Mouse (Mus musculus) forebrain, embryonic 16.5 days (tissue): ENCODE measurements around the gene Slc44a3. TPM values are rescaled to one million over a fixed set of nuclear protein-coding genes. Genes with fewer than 3 reads are reported as not detected.

ENCODE experiments used
- ATAC-seq: fragments of 200-750 bp; cut with Nextera tagmentation; 2 replicates; pipeline ENCODE4 v1.8.0; 2017; ENCODE audit warnings: mild to moderate bottlenecking, moderate library complexity
- H3K27ac ChIP-seq: fragments of 300-500 bp; sonication (generic); 2 replicates; pipeline ENCODE4 v1.5.1; 2014; ENCODE audit warnings: low read length, control low read depth
- H3K27me3 ChIP-seq: fragments of 300-500 bp; sonication (generic); replicated peaks from 2 replicates; pipeline ENCODE4 v1.6.1; 2014; ENCODE audit warnings: low read length; ENCODE audit not compliant: control insufficient read depth, insufficient read depth
- H3K36me3 ChIP-seq: fragments of 300-500 bp; sonication (generic); 2 replicates; pipeline ENCODE4 v1.6.1; 2014; ENCODE audit not compliant: control insufficient read depth, insufficient read depth
- H3K4me1 ChIP-seq: fragments of 300-500 bp; sonication (generic); replicated peaks from 2 replicates; pipeline ENCODE4 v1.6.1; 2014; ENCODE audit warnings: low read length; ENCODE audit not compliant: control insufficient read depth, insufficient read depth
- H3K4me2 ChIP-seq: fragments of 300-500 bp; sonication (generic); 2 replicates; pipeline ENCODE4 v1.6.1; 2014; ENCODE audit warnings: mild to moderate bottlenecking, low read length, control low read depth
- H3K4me3 ChIP-seq: fragments of 300-500 bp; sonication (generic); replicated peaks from 2 replicates; pipeline ENCODE4 v1.5.1; 2014; ENCODE audit warnings: mild to moderate bottlenecking, low read length, control low read depth
- H3K9ac ChIP-seq: fragments of 300-500 bp; sonication (generic); replicated peaks from 2 replicates; pipeline ENCODE4 v1.6.1; 2014; ENCODE audit warnings: low read depth, low read length, control low read depth
- H3K9me3 ChIP-seq: fragments of 300-500 bp; sonication (generic); 2 replicates; pipeline ENCODE4 v1.6.1; 2016; ENCODE audit warnings: low read length; ENCODE audit not compliant: control insufficient read depth
- WGBS: fragments of 180-500 bp; shearing (Covaris S2); extraction: QIAGEN DNeasy Blood & Tissue Kit; methylation state at CpG from one replicate; pipeline ENCODE4 v1.1.7; 2014; 5-methylcytosine and 5-hydroxymethylcytosine counted together
- polyA plus RNA-seq: library from polyadenylated mRNA; unstranded; fragments of >200 nt; fragmentation: Nextera tagmentation; extraction: Ambion mirVana; gene quantifications from 2 replicates; pipeline ENCODE4 v1.2.1, GENCODE M21; 2015

Slc44a3 gene
- polyA plus RNA-seq, 1 experiment from 2014 or later: 0.98 TPM

DNA sequence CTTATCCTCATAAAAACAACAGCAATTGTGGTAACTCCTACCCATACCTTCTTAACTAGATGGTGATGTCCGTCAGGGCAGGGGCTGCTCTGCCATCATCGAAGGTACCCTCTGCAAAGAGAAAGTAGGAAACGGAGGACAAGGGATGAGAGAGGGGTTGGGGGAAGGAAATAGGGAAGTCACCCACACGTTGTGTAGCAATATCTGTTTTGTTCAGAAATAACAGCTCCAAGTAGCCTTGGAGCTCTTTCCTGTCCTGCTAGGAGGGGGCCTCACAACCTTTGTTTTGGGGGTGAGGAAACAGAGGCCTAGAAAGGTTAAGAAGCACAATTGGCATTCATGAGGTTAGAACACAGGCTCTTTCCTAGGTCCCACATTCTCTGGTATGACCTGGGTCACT is 39.3 kb upstream of the Slc44a3 start:
- no peaks in the 10 kb centered on the region for H3K27me3 ChIP-seq
- no peak overlapping the region for H3K9ac ChIP-seq
- no peak overlapping the region for H3K4me3 ChIP-seq
- no peak overlapping the region for H3K4me2 ChIP-seq
- 92% methylated on average over 4 of the region's 4 CpGs for WGBS
- no peaks in the 10 kb centered on the region for H3K36me3 ChIP-seq
- no peaks in the 10 kb centered on the region for H3K4me1 ChIP-seq
- ATAC-seq: no peak
- no peak overlapping the region for H3K27ac ChIP-seq
- H3K9me3 ChIP-seq: no peaks in the 10 kb centered on the region

DNA sequence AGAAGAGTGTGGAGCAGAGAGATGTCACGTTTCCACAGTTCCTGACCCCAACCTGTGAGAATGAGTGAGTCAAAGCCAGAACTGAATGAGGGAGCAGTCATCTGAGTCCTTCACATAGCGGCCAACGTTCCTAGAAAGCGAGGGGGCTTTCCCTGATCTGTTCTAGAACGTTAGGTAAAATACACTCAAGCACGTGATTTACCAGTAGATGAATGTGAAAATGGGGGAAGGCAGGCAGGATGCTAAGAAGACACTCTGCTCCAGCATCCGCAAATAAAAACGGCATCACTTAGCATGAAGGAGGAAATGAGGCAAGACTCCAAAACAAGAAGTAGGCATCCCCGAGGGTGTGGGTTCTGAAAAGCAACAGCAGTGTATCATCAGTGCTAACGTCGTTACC is 38.4 kb upstream of the Slc44a3 start:
- Histone ChIP-seq H3K9me3 (no peaks in the 10 kb centered on the region), H3K36me3 (no peaks in the 10 kb centered on the region), H3K4me3 (no peak overlapping the region), H3K9ac (no peak overlapping the region), H3K27me3 (no peaks in the 10 kb centered on the region), H3K27ac (no peak overlapping the region), H3K4me1 (no peaks in the 10 kb centered on the region), H3K4me2 (no peak overlapping the region)
- 89% methylated on average over 11 of the region's 11 CpGs for whole genome bisulfite sequencing
- ATAC-seq: no peak

DNA sequence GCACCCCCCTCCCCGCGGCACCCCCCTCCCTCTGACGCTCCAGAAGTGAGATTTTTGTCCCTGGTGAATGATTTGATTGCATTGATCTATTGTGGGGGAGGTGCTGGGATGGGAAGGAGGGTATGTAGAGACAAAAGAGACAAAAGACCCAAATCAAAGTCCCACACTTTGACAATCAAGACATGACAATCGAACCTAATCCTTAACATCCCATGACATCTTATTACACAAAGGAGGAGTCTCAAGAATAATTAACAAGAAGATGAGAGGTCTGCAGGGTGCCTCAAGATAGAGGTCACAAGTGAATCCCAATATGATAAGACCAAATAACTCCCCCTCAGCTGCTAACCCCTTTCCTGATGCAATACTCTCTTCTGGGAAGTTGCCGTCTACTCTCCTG is 37.6 kb upstream of the Slc44a3 start:
- no peaks in the 10 kb centered on the region for H3K9me3 ChIP-seq
- no peak overlapping the region for H3K27ac ChIP-seq
- H3K4me2 ChIP-seq: no peak overlapping the region
- H3K4me3 ChIP-seq: no peak overlapping the region
- ATAC-seq: no peak
- H3K36me3 ChIP-seq: no peaks in the 10 kb centered on the region
- no peaks in the 10 kb centered on the region for H3K27me3 ChIP-seq
- H3K4me1 ChIP-seq: no peaks in the 10 kb centered on the region
- H3K9ac ChIP-seq: no peak overlapping the region
- WGBS: 49% methylated on average over 5 of the region's 5 CpGs

DNA sequence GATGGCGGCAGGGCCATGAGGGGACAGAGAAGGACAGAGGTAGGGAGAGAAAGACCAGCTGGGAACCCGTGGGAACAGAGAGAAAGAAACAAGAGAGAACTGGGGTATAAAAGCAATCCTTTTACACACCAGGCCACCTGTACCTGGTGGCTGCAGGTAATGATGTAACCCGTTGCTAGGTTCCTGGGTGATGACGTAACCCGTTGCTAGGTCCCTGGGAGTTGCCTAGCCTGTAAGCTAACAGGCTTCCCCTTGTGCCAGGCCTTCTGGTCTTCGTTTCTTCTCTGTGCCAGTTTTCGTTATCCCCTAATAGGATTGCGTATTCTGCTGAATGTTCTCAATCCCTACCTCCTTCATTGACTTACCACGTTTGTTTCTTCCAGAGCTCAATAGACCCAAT is 36.8 kb upstream of the Slc44a3 start:
- ATAC-seq: no peak
- Histone ChIP-seq H3K4me2 (no peak overlapping the region), H3K27ac (no peak overlapping the region), H3K4me1 (no peaks in the 10 kb centered on the region), H3K4me3 (no peak overlapping the region), H3K36me3 (no peaks in the 10 kb centered on the region), H3K9ac (no peak overlapping the region), H3K27me3 (no peaks in the 10 kb centered on the region), H3K9me3 (no peaks in the 10 kb centered on the region)
- WGBS: 85% methylated on average over 9 of the region's 9 CpGs

DNA sequence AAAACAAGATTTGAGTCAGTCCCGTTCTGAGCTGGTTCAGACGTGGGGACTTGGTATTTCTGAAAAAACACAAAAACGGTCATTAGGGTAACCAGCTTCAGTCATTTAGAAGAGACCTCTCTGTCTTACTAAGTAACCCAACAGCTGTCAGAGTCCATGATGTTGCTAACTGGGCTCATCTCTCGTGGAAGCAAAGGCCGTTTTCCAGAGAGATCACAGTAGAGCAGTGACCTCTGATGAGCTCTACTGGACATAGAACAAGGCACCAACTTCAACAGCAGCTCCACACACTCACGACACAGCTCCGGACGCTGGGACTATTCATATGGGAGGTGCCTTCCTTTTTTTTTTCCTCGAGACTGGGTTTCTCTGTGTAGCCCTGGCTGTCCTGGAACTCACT is 35.7 kb upstream of the Slc44a3 start:
- Histone ChIP-seq H3K4me3 (no peak overlapping the region), H3K4me1 (no peaks in the 10 kb centered on the region), H3K27me3 (no peaks in the 10 kb centered on the region), H3K9ac (no peak overlapping the region), H3K9me3 (no peaks in the 10 kb centered on the region), H3K36me3 (no peaks in the 10 kb centered on the region), H3K4me2 (no peak overlapping the region), H3K27ac (no peak overlapping the region)
- no peak for ATAC-seq
- 86% methylated on average over 9 of the region's 9 CpGs for WGBS

DNA sequence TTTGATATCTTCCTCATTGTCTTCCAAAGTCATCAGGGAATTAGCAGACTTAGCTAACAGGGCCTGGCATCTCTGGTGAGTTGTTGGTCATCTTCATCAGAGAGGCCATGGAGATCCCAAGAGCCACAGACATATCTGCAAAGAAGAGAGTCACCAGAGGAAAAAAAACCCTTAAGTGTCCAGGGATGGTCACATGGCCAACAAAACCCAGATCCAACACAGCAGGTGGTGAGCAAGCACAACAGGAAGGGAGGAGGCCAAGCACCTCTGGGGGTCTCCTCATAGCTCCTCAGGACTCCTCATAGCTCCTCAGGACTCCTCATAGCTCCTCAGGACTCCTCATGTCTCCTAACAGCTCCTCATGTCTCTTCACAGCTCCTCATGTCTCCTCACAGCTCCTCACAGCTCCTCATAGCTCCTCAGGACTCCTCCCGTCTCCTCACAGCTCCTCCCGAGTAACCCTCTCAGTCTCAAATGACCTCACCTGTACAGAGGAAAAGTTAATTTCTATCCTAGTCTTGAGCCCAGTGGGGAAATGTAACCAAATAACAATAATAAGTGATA is 35.2 kb upstream of the Slc44a3 start:
- no peak overlapping the region for H3K27ac ChIP-seq
- no peaks in the 10 kb centered on the region for H3K36me3 ChIP-seq
- H3K27me3 ChIP-seq: no peaks in the 10 kb centered on the region
- H3K9ac ChIP-seq: no peak overlapping the region
- no peak overlapping the region for H3K4me3 ChIP-seq
- H3K4me2 ChIP-seq: no peak overlapping the region
- WGBS: 82% methylated on average over 2 of the region's 2 CpGs
- H3K4me1 ChIP-seq: no peaks in the 10 kb centered on the region
- no peaks in the 10 kb centered on the region for H3K9me3 ChIP-seq
- no peak for ATAC-seq

DNA sequence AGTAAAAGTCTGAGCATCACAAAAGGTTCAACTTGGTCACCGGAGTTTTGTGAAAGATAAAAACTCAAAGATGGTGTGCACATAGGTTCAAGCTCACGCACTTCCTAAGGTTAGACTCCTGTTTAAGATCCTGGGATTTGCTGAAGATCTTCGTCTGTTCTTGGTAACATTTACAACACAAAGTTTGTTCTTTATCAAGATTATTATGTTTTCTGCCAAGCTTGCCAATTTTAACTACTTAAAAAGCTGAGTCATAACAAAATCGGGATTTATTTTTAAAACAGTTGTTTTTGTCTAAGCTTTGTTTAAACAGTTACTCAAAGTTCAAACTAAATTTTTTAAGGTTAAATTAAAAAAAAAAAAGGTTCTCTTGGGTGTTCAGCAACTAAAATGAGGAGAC is 34.7 kb upstream of the Slc44a3 start:
- no peak overlapping the region for H3K27ac ChIP-seq
- no peak overlapping the region for H3K4me3 ChIP-seq
- no peaks in the 10 kb centered on the region for H3K4me1 ChIP-seq
- no peak for ATAC-seq
- H3K9me3 ChIP-seq: no peaks in the 10 kb centered on the region
- no peak overlapping the region for H3K9ac ChIP-seq
- WGBS: 88% methylated on average over 4 of the region's 4 CpGs
- H3K27me3 ChIP-seq: no peaks in the 10 kb centered on the region
- H3K4me2 ChIP-seq: no peak overlapping the region
- H3K36me3 ChIP-seq: no peaks in the 10 kb centered on the region

DNA sequence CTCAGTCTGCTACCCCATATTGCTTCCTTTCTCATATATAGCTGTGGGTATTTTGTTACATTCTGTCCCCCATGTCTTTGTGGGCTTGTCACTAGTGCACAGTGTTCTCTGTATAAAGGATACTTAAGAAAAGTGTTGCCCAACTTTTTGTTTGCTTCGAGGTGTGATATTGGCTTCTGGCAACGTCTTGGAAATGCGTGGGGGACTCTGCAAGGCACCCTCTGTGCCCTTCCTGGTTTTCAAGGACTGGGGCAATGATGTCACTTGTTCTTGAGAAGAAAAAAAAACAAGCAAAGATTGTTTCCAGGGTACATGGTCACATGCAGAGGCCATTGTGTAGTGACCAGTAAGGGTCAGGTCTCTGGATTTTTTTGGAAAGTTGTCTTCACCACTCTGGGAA is 29.6 kb upstream of the Slc44a3 start:
- Histone ChIP-seq H3K9me3 (no peaks in the 10 kb centered on the region), H3K36me3 (no peaks in the 10 kb centered on the region), H3K4me2 (no peak overlapping the region), H3K27me3 (no peaks in the 10 kb centered on the region), H3K27ac (no peak overlapping the region), H3K4me3 (no peak overlapping the region), H3K9ac (no peak overlapping the region), H3K4me1 (no peaks in the 10 kb centered on the region)
- WGBS: 68% methylated on average over 3 of the region's 3 CpGs
- ATAC-seq: no peak

DNA sequence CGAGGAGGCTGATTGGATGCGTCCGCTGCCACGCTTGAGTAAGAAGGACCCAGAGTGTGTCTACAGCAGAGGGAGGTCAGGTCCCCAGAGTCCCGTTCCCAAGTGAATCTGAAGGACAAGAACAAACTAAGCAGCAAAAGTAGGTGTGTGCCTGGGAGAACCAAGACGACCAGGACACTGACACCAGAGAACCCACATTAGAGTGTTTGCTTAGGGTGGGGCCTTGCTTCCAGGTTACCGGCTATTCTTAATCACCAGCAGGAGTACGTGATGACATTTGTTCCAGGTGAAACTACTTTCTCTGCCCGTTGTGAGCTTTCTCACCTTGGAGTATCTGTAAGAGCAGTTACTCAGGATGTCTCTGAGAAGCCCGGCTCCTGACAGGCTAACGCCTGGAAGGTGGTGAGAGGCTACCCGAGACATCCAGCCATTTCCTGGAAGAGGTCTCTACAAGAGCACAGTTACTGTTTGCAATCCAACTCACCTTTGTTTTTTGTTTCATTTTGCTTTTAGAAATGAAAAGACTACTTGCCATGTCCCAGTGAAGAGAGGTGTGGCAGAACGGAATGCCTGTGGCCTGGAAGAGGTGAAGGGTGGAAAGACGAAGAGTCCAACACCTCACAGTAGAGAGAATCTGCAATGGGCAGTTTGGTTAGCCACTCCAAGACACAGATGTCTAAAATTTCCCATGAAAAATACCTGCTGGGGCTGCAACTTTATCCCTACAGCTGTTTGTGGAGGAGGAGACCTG is 28.1 kb upstream of the Slc44a3 start:
- 96% methylated on average over 14 of the region's 14 CpGs for WGBS
- no peak overlapping the region for H3K9ac ChIP-seq

More for the DNA sequence above, 28.1 kb upstream of the Slc44a3 start:
- no peak overlapping the region for H3K27ac ChIP-seq
- H3K36me3 ChIP-seq: no peaks in the 10 kb centered on the region
- H3K9me3 ChIP-seq: no peaks in the 10 kb centered on the region
- no peak overlapping the region for H3K4me2 ChIP-seq
- no peak for ATAC-seq
- H3K4me1 ChIP-seq: no peaks in the 10 kb centered on the region
- H3K4me3 ChIP-seq: no peak overlapping the region
- H3K27me3 ChIP-seq: no peaks in the 10 kb centered on the region
